Mouse (Mus musculus): ENCODE data around the gene Olfr91. TPM values are rescaled to one million over a fixed set of nuclear protein-coding genes. Genes with fewer than 3 reads are reported as not detected.
A peak's percentile ranks its signal among the peaks of the same experiment; 100 is the strongest.

Olfr91 gene
- polyA plus RNA-seq, 1 experiment from 2014 or later = not detected

- H3K4me2 ChIP-seq (ENCODE audit: low read length) = peak overlapping the region; percentile 88
- H3K9ac ChIP-seq (ENCODE audit: low read length) = peak overlapping the region; percentile 88
- no peaks in the 10 kb centered on the region for H3K9me3 ChIP-seq (ENCODE audit: control insufficient read depth, low read length)
- peaks cover 10% of the 10 kb centered on the region for H3K4me1 ChIP-seq (replicated peaks; ENCODE audit: control insufficient read depth, insufficient read depth, low read length)
- peak overlapping the region; percentile 33; the same call in 1 of the 2 replicates for H3K27ac ChIP-seq (ENCODE audit: low read depth)
- H3K36me3 ChIP-seq (ENCODE audit: control insufficient read depth, insufficient read depth, low read length) = no peaks in the 10 kb centered on the region
- peak overlapping the region; percentile 74 for H3K4me3 ChIP-seq (ENCODE audit: low read depth, low read length)
- DNase-seq (ENCODE audit: low spot score) (no peak), ATAC-seq (replicated peaks; ENCODE audit: low FRiP score, low TSS enrichment, low read depth) (no peak)
- 69% methylated on average over 7 of the region's 7 CpGs for WGBS
- no peaks in the 10 kb centered on the region for H3K27me3 ChIP-seq (replicated peaks; ENCODE audit: control insufficient read depth, insufficient read depth, low read length)
Measured at GRCm38 (mm10) chr17:37044651-37045244, 53.3 kb downstream of the Olfr91 start.

Other genes with a start within 250 kb of the Olfr91 start
- gene Trim15, start 231.1 kb downstream of the Olfr91 start, polyA plus RNA-seq (2014; fragmentation: Nextera tagmentation; extraction: Ambion mirVana) = 1.2 and 1.3 TPM in 2 replicates
- gene Trim10, start 228.7 kb downstream of the Olfr91 start, polyA plus RNA-seq (2014; fragmentation: Nextera tagmentation; extraction: Ambion mirVana) = 0.97 and 1.6 TPM in 2 replicates
- 0.11 and 0.78 TPM in 2 replicates for gene Trim40, start 208.2 kb downstream of the Olfr91 start, polyA plus RNA-seq (2014; fragmentation: Nextera tagmentation; extraction: Ambion mirVana)
- 21.4 and 25.7 TPM in 2 replicates for gene Trim31, start 200.2 kb downstream of the Olfr91 start, polyA plus RNA-seq (2014; fragmentation: Nextera tagmentation; extraction: Ambion mirVana)
- gene Rnf39, start 155.4 kb downstream of the Olfr91 start, polyA plus RNA-seq (2014; fragmentation: Nextera tagmentation; extraction: Ambion mirVana) = 1.3 and 1.5 TPM in 2 replicates
- 120 and 132 TPM in 2 replicates for gene Ppp1r11, start 146.5 kb downstream of the Olfr91 start, polyA plus RNA-seq (2014; fragmentation: Nextera tagmentation; extraction: Ambion mirVana)
- 88.7 and 91.2 TPM in 2 replicates for gene Znrd1, start 139.7 kb downstream of the Olfr91 start, polyA plus RNA-seq (2014; fragmentation: Nextera tagmentation; extraction: Ambion mirVana)
- gene Znrd1as, start 139.7 kb downstream of the Olfr91 start, polyA plus RNA-seq (2014; fragmentation: Nextera tagmentation; extraction: Ambion mirVana) = 4.9 and 6.6 TPM in 2 replicates
- not detected in 2 replicates for gene 2410137M14Rik, start 117.0 kb downstream of the Olfr91 start, polyA plus RNA-seq (2014; fragmentation: Nextera tagmentation; extraction: Ambion mirVana)
- gene H2-M5, start 108.7 kb downstream of the Olfr91 start, polyA plus RNA-seq (2014; fragmentation: Nextera tagmentation; extraction: Ambion mirVana) = 0.16 and 0.51 TPM in 2 replicates
- gene Zfp57, start 97.1 kb downstream of the Olfr91 start, polyA plus RNA-seq (2014; fragmentation: Nextera tagmentation; extraction: Ambion mirVana) = 78.3 and 85.0 TPM in 2 replicates
- gene Mog, start 74.9 kb downstream of the Olfr91 start, polyA plus RNA-seq (2014; fragmentation: Nextera tagmentation; extraction: Ambion mirVana) = 0.14 and 0.24 TPM in 2 replicates
- gene Gabbr1, start 52.3 kb downstream of the Olfr91 start, polyA plus RNA-seq (2014; fragmentation: Nextera tagmentation; extraction: Ambion mirVana) = 12.6 and 13.7 TPM in 2 replicates
- gene Olfr90, start 9.8 kb downstream of the Olfr91 start, polyA plus RNA-seq (2014; fragmentation: Nextera tagmentation; extraction: Ambion mirVana) = 0.07 TPM in 1 of 2 replicates, not detected in the other
- not detected in 2 replicates for gene Olfr92, start 21.8 kb upstream of the Olfr91 start, polyA plus RNA-seq (2014; fragmentation: Nextera tagmentation; extraction: Ambion mirVana)
- not detected in 2 replicates for gene Olfr93, start 63.2 kb upstream of the Olfr91 start, polyA plus RNA-seq (2014; fragmentation: Nextera tagmentation; extraction: Ambion mirVana)
- not detected in 2 replicates for gene Ubd, start 95.6 kb upstream of the Olfr91 start, polyA plus RNA-seq (2014; fragmentation: Nextera tagmentation; extraction: Ambion mirVana)
- not detected in 2 replicates for gene Olfr94, start 102.7 kb upstream of the Olfr91 start, polyA plus RNA-seq (2014; fragmentation: Nextera tagmentation; extraction: Ambion mirVana)
- not detected in 2 replicates for gene Olfr95, start 114.8 kb upstream of the Olfr91 start, polyA plus RNA-seq (2014; fragmentation: Nextera tagmentation; extraction: Ambion mirVana)
- not detected in 2 replicates for gene Olfr96, start 121.9 kb upstream of the Olfr91 start, polyA plus RNA-seq (2014; fragmentation: Nextera tagmentation; extraction: Ambion mirVana)
- gene Olfr97, start 139.1 kb upstream of the Olfr91 start, polyA plus RNA-seq (2014; fragmentation: Nextera tagmentation; extraction: Ambion mirVana) = not detected in 2 replicates
- not detected in 2 replicates for gene Olfr98, start 165.5 kb upstream of the Olfr91 start, polyA plus RNA-seq (2014; fragmentation: Nextera tagmentation; extraction: Ambion mirVana)
- 4.6 and 5.4 TPM in 2 replicates for gene H2-M3, start 171.9 kb upstream of the Olfr91 start, polyA plus RNA-seq (2014; fragmentation: Nextera tagmentation; extraction: Ambion mirVana)
- gene Olfr99, start 185.2 kb upstream of the Olfr91 start, polyA plus RNA-seq (2014; fragmentation: Nextera tagmentation; extraction: Ambion mirVana) = not detected in 2 replicates
- gene Olfr101, start 206.0 kb upstream of the Olfr91 start, polyA plus RNA-seq (2014; fragmentation: Nextera tagmentation; extraction: Ambion mirVana) = not detected in 2 replicates
- not detected in 2 replicates for gene Olfr102, start 218.8 kb upstream of the Olfr91 start, polyA plus RNA-seq (2014; fragmentation: Nextera tagmentation; extraction: Ambion mirVana)
- not detected in 2 replicates for gene Olfr103, start 241.4 kb upstream of the Olfr91 start, polyA plus RNA-seq (2014; fragmentation: Nextera tagmentation; extraction: Ambion mirVana)

Data from intestine, embryonic 14.5 days (tissue).